Mouse (Mus musculus) adrenal gland, postnatal 10 days (tissue): Measurements from ENCODE around the gene Nav2. TPM values are rescaled to one million over a fixed set of nuclear protein-coding genes. Genes with fewer than 3 reads are reported as not detected.

ENCODE experiments used
- DNase-seq: peaks from one replicate; pipeline ENCODE4 v3.0.0; 2021; ENCODE audit warnings: mixed read lengths
- total RNA-seq, 2 experiments: library from RNA; stranded (reverse); gene quantifications; 2 replicates each; pipeline ENCODE4 v1.2.3; 2021

Gene Nav2
- total RNA-seq, 2 experiments from 2014 or later: 12.2 to 25.6 TPM

DNA sequence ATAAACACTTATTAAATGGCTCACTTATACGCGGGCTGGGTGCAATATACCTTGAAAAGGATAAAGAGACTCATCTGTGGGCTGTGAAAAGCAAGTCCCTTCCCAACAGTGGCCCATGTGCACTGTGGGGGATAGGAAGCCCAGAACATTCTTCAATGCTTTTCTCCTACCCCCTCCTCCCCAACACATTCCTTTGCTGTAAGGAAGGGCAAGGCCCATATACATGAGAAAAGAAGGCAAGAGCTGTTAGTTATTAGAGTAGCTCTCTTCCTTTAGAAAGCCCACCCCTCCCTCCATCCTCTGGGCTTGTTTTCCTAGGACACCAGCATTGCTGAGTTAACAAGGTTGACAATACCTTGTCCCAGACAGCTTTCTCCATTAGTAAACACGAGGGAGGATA lies 540.1 kb downstream of the Nav2 start:
- DNase-seq: no peak

DNA sequence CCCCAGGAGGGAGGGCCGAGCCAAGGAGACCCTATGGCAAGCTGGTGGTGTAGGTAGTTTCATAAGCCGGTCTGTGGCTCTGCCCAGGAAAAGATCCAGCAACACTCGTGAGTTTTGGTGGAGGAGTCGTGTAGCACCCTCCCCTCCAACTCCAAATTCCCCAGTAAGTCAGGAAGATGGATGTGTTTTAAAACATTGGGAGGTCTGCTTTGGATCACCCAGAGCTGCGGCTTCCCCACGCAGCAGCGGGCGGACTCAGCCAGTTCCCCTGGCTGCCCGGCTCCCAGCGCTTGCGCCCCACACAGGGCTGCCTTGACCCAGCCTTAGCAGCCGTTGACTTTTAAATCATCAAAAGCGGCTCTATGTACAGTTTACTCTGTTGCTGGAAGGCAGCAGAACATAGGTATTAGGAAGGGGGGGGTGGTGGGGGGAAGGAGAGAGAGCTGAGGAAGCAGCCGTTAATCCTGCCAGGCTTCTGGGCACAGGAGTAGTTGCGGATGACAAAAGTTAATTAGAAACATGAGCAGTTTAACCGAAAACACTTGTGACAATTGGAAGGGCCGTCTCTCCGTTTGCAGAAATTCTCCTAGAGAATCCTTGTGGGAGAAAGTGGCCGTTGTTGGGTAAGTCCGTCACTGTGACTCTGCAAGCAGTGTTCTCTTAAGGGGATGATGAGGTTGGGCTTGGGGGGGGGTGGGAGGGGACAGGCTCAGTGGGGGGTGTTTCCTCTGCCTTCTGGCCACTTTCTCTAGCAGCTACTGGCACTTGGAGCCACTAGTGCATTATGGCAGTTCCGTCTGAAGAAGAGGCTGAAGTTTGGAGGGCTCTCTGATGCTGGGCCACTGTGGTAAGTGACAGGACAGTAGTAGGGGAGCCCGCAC lies 542.0 kb downstream of the Nav2 start:
- peak; percentile 63 for DNase-seq

DNA sequence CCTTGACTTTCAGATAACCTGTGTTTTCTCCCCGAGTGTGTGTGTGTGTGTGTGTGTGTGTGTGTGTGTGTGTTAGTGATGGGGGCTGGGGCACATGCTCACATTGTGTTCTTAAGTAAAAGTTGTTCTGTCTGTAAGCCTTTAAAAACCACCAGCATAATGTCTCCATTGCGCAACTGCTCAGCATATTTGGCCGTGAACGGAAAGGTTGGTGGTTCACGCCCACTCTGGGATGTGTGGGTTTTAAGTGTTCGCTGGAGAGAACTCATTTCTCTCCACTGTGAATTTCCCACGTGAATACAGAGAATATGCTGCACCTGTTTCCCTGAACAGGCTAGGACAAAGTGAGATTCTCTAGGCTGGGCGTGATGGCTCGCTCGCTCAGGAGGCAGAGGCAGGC lies 542.7 kb downstream of the Nav2 start:
- DNase-seq: no peak

DNA sequence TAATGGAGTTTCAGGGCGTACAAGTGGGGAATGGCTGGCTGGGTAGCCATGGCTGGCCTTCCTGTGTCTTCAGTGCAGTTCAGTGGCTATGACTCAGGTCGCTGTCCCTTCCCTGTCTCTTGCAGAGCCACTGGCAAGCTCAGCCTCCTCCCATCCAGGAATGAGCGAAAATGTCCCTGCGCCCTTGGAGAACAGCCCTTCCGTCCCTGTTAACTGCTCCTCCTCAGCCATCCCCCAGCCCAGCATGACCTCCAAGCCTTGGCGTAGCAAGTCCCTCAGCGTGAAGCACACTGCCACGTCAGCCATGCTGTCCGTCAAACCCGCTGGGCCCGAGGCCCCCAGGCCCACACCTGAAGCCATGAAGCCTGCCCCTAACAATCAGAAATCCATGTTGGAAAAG lies 543.8 kb downstream of the Nav2 start:
- no peak for DNase-seq

DNA sequence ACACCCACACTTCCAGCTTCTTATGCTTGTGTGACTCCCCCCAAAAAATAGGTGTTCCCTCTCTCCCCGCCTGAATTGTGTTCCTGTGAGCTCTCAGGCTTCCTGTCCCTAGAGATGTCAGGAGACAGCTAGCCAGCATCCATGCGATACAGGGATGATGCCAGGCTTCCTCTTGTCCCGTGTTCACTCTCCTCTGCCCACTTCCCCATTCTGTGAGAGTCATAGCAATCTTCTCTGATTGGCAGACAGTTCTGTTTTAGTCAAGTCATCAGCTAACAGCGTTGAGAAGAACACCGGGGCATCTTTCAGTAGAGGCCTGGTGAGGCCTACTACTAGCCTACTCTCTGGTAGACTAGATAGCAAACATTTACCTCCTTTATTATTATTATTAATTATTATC lies 546.1 kb downstream of the Nav2 start:
- DNase-seq: no peak

DNA sequence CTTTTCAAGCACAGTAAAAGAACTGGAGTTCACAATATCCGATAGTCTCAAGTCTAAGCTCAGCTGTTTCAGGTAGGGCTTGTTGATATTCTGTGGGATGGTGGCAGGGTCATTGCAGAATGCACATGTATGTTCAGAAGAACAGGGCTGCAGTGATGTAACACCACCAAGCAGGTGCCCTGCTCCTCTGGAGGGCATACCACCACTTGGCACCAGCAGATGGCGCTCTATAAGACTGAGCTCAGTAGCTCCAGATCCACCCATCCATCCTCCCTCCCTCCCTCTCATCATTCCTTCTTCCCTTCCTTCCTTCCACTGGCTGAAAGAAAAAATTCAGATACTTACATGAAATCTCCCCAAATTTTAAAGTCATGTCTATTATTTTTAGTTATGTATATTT lies 547.6 kb downstream of the Nav2 start:
- peak; percentile 70 for DNase-seq

DNA sequence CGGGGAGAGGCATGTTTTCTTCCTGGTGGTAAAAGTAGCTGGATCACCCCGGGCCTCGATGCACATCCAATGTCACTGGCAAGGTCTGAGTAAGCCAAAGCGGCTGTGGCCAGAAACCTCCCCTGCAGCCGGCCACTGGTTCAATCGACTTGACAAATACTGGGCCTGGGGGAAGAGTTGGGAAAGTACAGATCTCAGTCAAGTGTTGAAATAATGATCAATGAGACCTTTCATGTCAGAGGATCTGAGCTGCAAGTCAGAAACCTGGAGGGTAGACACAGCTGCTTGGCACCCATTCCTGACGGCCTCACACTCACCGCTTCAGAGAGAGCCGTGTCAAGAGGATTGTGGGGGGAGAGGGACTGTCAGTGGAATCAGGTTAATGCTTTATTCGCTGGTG lies 548.9 kb downstream of the Nav2 start:
- DNase-seq: no peak

DNA sequence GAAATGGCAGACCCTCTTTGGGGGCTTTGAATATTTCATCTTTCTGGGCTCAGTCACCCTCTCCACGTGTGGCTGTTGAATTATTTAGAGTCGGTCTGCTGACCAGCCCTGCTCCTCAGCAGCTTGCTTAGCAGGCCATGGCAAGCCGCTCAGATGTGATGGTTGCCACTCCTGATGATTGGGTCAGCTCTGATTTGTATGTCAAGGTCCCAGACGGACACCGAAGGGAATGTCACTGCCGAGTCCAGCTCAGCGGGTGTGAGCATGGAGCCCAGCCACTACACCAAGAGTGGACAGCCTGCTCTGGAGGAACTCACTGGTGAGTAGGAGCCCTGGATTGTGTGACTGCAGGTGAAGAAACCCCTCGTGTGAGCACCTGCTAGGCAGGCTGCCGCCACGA lies 549.4 kb downstream of the Nav2 start:
- DNase-seq: no peak

DNA sequence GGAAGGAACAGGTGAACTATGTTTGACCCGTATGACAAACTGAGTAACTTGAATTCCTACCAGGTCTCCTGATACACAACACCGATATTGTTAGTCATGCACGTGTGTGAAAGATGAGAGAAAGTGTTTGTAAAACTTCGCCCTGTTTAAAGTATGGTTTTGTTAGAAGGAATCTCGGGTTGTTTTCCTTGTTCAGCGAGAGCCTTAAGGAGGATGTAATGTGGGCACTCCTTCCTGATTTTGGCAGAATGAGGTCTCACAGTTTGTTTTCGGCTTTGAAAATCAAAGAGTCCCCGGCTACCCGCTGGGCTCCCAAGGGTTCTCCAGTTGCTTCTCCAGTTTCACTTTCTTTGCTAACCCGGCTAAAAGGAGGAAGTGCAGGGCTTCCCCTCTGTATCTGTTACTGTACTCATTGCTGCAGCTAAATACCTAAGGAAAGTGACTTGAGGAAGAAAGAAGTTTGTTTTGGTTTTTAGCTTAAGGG lies 553.9 kb downstream of the Nav2 start:
- DNase-seq: peak; percentile 31

DNA sequence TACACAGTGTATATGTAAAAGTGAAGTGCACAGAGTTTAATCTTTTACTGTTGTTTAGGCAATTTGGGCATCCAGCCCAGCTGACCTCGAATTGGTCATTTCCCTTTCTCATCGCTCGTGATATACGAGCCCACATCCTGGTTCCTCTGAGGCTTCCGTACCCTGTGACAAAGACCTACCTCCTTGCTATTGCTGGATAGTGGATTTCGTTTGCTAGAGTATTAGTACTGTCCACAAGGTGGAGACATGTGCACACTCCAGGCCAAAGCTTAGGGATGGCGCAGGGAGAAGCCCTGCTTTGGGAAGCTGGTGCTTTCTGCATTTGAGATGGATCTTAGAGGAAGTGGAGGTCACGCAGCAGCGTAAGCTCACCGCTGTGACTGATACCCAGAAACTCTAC lies 559.3 kb downstream of the Nav2 start:
- DNase-seq: peak; percentile 63

DNA sequence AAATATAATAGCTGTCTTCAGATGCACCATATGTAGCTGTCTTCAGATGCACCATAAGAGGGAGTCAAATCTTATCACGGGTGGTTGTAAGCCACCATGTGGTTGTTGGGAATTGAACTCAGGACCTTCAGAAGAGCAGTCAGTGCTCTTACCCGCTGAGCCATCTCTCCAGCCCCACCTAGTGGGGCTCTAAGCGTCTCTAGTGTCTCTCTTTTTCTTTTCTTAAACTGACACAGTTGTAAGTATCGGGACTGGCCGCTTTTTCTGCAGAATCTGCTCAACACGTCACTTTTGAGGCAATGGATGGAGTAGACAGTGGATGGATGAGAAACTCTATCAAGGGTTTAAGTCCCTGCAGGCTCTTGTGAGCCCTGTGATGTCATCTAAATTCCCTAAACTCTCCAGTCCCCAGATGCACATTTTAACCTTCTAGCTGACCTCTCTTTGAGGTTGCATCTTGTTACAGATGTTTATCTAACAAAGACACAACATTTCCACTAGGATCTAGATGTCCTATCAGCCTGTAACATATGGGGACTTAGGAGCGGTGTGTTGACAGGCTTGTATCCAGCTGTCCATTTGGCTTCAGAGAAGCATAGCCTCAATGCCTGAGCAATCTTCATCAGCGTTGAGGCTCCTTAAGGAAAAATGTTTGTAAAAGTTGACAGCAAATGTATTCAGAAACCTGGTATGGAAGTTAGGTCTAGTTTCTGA lies 560.1 kb downstream of the Nav2 start:
- DNase-seq: no peak

DNA sequence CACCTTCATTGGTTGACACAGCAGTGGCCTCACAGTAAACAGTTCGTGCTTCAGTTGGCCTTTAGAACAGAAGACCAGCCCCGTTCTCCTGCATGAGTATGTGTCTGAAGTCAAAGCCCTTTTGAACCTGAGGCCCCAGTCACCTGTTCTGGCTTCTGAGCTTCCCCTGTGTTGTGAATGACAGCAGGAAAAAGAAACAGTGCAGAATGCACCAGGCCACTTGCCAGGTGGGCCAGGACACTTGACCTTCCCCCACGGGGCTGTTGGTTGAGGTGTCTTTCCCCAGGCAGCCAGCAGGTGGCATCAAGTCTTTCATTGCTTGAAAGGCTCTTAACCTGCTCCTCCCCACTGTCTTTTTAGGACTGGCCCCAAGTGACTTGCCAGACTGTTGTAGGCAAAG lies 562.8 kb downstream of the Nav2 start:
- DNase-seq: peak; percentile 80

DNA sequence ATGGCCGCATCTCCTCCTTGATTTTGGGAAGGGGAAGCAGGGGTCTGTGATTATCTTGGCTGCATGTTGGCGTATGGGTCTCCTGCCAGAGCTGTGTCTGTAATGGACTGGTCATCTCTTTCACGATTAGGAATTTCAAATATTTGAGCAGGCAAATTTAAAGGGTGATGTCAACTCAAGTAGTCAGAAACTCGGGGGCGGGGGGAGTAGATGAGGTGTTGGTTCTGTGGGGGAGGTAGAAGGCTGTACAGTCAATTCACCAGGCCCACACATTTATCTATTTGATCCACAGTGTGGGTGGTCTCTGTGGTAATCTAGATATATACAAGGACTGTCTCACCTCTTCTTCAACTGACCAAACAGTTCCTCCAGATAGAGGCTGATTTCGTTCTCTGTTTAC lies 566.8 kb downstream of the Nav2 start:
- DNase-seq: no peak

DNA sequence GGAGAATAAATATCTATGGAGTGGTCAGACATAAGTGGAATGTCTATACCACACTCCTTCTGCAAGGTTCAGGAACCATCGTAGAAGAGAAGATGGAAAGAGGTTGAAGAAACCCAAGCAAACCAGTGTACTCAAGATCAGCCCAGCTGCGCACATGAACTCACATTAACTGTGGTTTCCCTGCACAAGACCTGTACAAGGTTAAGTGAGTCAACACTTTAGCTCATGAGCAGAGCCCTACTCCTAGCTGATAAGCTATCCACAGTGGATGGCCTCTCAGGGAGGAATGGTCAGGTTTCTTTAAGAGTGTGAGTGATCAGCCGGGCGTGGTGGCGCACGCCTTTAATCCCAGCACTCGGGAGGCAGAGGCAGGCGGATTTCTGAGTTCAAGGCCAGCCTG lies 567.6 kb downstream of the Nav2 start:
- DNase-seq: no peak

DNA sequence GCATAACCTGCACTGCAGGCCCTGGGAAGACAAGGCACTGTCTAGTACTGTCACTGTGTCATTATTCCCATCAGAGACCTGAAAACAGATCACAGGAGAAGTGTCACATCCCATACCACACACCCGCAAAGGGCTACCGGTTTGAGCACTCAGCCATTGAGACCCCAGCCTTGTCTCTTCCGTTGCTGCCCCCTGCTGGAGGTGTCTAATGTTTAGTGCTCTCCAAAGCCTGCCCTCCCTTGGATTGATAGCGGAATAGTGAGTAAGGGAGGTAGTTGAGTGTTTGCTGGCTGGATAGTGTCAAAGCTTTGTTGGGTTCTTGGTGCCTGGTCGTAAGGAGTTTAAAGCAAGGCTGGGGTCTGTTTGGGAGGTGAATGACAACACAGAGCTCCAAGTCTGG lies 568.1 kb downstream of the Nav2 start:
- peak; percentile 39 for DNase-seq

DNA sequence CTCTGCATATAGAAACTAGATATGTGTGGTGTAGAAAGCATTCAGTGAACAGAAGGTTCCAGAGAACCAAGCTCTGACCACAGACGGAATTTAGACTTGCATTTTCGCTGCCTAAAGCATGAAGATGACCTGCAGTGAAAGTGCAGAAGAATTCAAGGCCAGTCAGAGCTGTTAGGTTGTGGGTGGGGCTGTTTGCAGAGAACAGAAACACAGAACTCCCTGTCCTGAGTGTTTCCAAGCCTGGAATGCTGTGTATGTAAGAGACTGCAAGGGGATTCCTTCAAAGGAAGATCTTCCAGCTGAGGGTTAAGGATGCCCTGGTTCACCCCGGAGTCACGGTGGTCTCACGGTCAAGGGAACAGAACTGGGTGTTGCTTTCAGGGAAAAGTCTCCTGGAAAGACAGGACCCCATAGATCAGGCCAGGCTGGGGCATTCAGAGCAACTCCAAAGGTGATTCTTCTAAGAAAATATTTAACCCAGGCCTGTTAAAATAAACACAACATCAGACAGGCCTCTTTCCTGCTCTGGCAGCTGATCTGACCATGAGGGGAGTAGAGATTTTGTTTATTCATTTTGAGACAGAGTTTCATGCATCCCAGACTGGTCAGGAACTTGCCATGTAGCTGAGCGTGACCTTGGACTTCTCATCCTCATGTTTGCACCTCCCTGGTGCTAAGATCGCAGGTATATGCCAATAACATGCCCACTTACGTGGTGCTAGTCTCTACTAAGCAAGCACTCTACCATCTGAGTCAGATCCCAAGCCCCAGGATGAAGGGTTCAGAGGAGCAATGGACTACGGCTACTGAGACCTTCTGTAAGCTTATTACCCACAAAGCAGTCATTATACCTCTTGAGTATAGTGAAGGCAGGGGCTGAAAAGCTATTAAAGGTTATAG lies 568.8 kb downstream of the Nav2 start:
- no peak for DNase-seq

DNA sequence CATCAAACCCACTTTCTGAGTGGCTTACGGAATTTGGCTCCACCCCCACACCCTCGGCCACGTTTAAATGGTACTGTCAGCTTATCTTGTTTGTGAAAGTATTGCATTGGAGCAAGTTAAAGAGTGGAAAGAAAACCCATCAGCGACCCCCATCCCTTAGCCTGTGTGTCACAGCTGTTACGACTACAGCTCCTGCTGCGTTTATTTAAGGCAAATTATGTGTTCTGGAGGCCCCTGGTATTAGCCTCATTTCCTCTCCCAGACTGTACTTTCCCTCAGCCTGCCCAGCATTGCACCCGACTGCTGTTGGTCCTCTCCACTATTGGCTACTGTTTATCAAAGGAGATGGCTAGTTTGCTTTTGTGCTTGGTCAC lies 569.4 kb downstream of the Nav2 start:
- no peak for DNase-seq

DNA sequence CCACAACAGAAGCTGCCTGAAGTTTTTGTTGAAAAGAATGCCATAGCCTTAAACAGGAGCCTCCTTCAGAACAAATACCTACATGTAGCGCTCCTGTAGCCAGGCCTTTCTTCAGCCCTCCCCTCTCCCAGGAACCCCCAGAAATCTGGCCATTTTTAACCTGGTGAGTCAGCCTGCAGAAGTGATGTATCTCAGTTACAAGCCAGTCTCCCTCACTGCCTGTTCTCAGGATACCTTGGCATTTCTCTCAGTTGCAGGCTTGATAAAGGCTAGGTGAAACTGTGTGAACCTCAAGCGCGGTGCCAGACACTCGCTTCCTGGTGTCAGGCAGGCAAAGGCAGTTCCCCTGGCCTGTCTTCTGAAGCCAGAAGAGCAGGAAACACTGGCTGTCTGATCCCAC lies 570.4 kb downstream of the Nav2 start:
- DNase-seq: no peak

DNA sequence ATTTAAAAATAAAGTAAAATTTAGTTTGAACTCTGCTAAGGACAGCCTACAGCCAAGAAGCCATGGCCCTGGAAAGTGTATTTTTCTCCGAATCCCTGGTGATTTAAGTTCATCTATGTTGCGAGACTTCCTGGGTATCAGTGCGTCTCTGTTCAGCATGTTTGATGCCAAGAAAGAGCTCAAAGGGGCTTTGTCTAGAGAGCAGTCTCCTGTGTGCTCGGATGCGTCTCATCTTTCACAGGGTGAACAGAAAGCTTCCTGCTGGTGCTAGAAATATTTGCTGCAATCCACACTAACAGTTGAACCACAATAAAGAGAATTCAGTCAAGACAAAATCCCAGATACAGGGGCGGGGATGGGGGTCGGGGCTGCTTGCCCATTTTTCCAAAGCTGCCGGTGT lies 572.4 kb downstream of the Nav2 start:
- no peak for DNase-seq

DNA sequence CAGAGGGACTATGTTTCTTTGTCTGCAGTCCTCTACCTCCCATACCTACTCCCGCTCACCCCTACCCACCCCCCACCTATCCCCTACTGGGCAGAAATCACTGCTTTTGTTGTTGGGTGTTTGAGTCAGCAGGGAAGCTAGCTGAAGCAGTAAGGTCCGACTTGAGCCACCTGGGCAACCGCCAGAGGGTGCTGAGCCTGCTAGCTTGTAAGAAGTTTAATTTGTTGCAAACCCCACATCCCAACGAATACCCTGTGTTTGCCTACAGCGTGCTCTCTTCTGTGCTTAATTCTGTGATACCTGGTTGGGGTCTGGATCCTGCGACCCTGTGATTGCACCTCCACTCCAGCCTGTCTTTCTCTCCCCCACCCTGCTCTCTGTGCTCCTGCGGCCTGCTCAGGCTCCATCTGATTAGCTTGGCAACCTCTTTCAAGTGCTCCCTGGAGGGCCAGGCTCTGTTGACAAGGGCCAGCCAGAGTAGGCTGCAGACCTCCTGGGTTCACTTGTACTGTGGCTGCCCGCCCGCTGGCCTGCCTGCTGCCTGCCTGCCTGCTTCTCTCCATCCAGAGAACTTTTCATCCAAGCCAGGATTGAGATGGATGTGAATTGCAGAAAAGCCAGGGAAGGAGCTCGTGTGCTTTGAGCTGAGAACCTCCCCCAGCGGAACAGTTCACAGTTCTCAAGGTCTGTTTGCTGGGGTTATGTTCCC lies 575.7 kb downstream of the Nav2 start:
- DNase-seq: peak; percentile 71

DNA sequence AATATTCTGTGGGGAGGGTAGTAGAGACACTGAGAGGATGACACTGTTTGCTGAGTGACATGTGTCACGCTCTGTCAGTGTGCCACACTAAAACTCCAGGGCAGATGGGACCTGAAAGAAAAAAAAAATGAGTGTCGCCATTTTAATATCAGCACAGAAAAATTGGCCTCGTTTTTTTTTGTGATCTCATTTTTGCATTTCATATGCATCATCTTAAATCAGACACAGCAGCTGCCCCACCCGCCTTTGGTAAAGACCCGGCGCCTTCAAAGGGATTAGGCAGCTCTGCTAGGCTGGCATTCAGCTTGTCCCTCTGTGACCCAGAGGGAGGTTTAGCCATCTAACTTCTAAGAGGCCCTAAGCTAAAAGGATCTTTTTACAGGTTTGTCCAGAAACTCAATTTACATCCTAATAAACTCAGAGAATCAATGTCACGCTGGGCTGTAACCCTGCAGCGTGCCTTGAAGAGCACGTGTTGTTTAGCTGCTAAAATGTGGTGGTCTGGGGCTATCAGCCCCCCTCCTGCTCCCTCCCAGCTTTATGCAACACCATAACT lies 576.9 kb downstream of the Nav2 start:
- no peak for DNase-seq

DNA sequence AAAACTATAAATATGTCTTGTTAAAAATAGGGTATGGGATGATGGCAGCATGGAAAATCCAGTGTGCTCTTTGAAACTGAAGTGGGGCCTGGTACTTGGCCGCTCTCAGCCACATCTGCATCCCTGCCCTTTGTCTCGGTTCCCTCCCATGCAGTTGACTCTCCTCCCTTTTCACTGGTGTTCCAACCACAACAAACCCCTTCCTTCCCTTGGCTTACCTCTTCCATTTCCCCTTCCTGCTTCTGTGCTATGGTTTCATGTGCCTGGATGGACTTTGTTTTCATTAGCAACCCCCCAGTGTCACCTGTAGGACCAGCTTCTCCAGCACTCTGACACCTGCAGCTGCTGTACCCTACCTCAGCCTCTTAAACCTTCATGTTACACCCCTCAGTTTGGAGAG lies 578.8 kb downstream of the Nav2 start:
- no peak for DNase-seq
